Mouse (Mus musculus): ENCODE results near the gene Igfbp6.

DNA sequence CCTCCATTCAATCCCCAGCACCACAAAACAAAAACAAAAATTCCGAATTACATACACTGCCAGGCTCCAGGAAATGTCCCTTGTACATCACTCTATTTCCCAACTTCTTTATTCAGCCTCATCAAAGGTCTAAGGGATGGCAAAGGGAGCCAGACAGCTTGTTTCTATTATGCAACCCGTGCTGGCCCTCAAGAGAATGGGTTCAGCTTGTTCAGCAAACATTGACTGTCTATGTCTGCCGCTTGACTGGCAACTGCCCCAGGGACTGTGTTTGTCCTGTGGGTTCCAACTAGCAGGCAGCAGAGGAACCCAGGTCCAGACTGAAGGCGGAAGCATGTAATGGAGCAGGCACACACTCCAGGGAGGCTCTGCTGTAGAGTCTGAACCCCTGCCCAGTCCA, 54.7 kb downstream of the Igfbp6 start:
- no peak for TF ChIP-seq GATA1 (IDR thresholded peaks at IDR 0.05; ENCODE audit: borderline replicate concordance, low read length)
- TF ChIP-seq FLI1 (IDR thresholded peaks at IDR 0.05; ENCODE audit: low read length), result no peak

All from megakaryocyte, embryonic 14.5 days (primary cell).